Mouse (Mus musculus): ENCODE results near the gene Hc. TPM values are rescaled to one million over a fixed set of nuclear protein-coding genes. Genes with fewer than 3 reads are reported as not detected.

Gene Hc
- 0.17 and 0.32 TPM in 2 replicates for polyA plus RNA-seq (2015; fragmentation: Nextera tagmentation; extraction: Ambion mirVana)

GRCm38 (mm10) chr2:35061338-35061737 is at the start of gene Hc:
Gene Hc, minus strand, starts transcription at chr2:35061438.

GRCm38 (mm10) chr2:35109141-35109923 is 48.1 kb upstream of the Hc start, which contains the start of gene Cntrl:
Gene Cntrl, plus strand, starts transcription at chr2:35109492.

GRCm38 (mm10) chr2:35101443-35101842 is 40.2 kb upstream of the Hc start, which contains the start of gene AI182371:
Gene AI182371, minus strand, starts transcription at chr2:35101543.

GRCm38 (mm10) chr2:34961481-34962036 is 99.7 kb downstream of the Hc start, which contains the start of gene Traf1:
Gene Traf1, minus strand, starts transcription at chr2:34961772.

Other genes starting within 250 kb of the Hc start
- gene Fbxw2, start 235.1 kb downstream of the Hc start, polyA plus RNA-seq (2015; fragmentation: Nextera tagmentation; extraction: Ambion mirVana) = 84.0 and 84.6 TPM in 2 replicates
- gene Gm34653, start 228.4 kb downstream of the Hc start, polyA plus RNA-seq (2015; fragmentation: Nextera tagmentation; extraction: Ambion mirVana) = not detected in 2 replicates
- gene Cutal, start 187.0 kb downstream of the Hc start, polyA plus RNA-seq (2015; fragmentation: Nextera tagmentation; extraction: Ambion mirVana) = 0.11 and 0.19 TPM in 2 replicates
- 70.9 and 75.4 TPM in 2 replicates for gene Psmd5, start 186.5 kb downstream of the Hc start, polyA plus RNA-seq (2015; fragmentation: Nextera tagmentation; extraction: Ambion mirVana)
- gene Phf19, start 147.4 kb downstream of the Hc start, polyA plus RNA-seq (2015; fragmentation: Nextera tagmentation; extraction: Ambion mirVana) = 3.1 and 3.4 TPM in 2 replicates
- 5.5 and 6.4 TPM in 2 replicates for gene Traf1, start 99.7 kb downstream of the Hc start, polyA plus RNA-seq (2015; fragmentation: Nextera tagmentation; extraction: Ambion mirVana)
- gene AI182371, start 40.1 kb upstream of the Hc start, polyA plus RNA-seq (2015; fragmentation: Nextera tagmentation; extraction: Ambion mirVana) = 0.47 and 0.51 TPM in 2 replicates
- 21.1 and 24.2 TPM in 2 replicates for gene Cntrl, start 48.1 kb upstream of the Hc start, polyA plus RNA-seq (2015; fragmentation: Nextera tagmentation; extraction: Ambion mirVana)
- 186 and 220 TPM in 2 replicates for gene Rab14, start 139.7 kb upstream of the Hc start, polyA plus RNA-seq (2015; fragmentation: Nextera tagmentation; extraction: Ambion mirVana)
- 126 and 163 TPM in 2 replicates for gene Gsn, start 194.9 kb upstream of the Hc start, polyA plus RNA-seq (2015; fragmentation: Nextera tagmentation; extraction: Ambion mirVana)

Measured in spleen, postnatal 0 days (tissue).